Mouse (Mus musculus) kidney, postnatal 0 days (tissue): Measurements from ENCODE around the gene Smad9. TPM values are rescaled to one million over a fixed set of nuclear protein-coding genes. Genes with fewer than 3 reads are reported as not detected.

ENCODE experiments used
- ATAC-seq: fragments of 200-750 bp; cut with Nextera tagmentation; replicated peaks from 2 replicates; pipeline ENCODE4 v1.8.0; 2017; ENCODE audit warnings: low read depth, moderate number of reproducible peaks, moderate TSS enrichment, moderate library complexity; ENCODE audit not compliant: low FRiP score
- DNase-seq: peaks from one replicate; pipeline ENCODE4 v3.0.0-alpha.2; 2016; ENCODE audit warnings: low spot score
- H3K27ac ChIP-seq: fragments of 300-500 bp; sonication (generic); 2 replicates; pipeline ENCODE4 v1.5.1; 2014; ENCODE audit warnings: mild to moderate bottlenecking
- H3K27me3 ChIP-seq: fragments of 300-500 bp; sonication (generic); 2 replicates; pipeline ENCODE4 v1.6.1; 2014; ENCODE audit warnings: low read length, mixed read lengths; ENCODE audit not compliant: insufficient read depth
- H3K36me3 ChIP-seq: fragments of 300-500 bp; sonication (generic); 2 replicates; pipeline ENCODE4 v1.6.1; 2014; ENCODE audit warnings: low read length, mixed read lengths; ENCODE audit not compliant: insufficient read depth
- H3K4me1 ChIP-seq: fragments of 300-500 bp; sonication (generic); replicated peaks from 2 replicates; pipeline ENCODE4 v1.6.1; 2014; ENCODE audit warnings: antibody characterized with exemption, low read length, mixed read lengths; ENCODE audit not compliant: insufficient read depth
- H3K4me2 ChIP-seq: fragments of 300-500 bp; sonication (generic); 2 replicates; pipeline ENCODE4 v1.6.1; 2014; ENCODE audit warnings: mild to moderate bottlenecking, low read length, moderate library complexity, mixed read lengths
- H3K4me3 ChIP-seq: fragments of 300-500 bp; sonication (generic); replicated peaks from 2 replicates; pipeline ENCODE4 v1.5.1; 2014; ENCODE audit warnings: low read depth, low read length
- H3K9ac ChIP-seq: fragments of 300-500 bp; sonication (generic); 2 replicates; pipeline ENCODE4 v1.6.1; 2014; ENCODE audit warnings: low read depth, low read length
- H3K9me3 ChIP-seq: fragments of 300-500 bp; sonication (generic); replicated peaks from 2 replicates; pipeline ENCODE4 v1.6.1; 2016; ENCODE audit warnings: low read length, inconsistent platforms, mixed read lengths
- CTCF ChIP-seq: IDR thresholded peaks from 2 replicates; pipeline ENCODE4 v1.5.1; 2016; ENCODE audit warnings: antibody characterized with exemption, low read depth, mild to moderate bottlenecking, moderate library complexity
- WGBS: fragments of 180-500 bp; shearing (Covaris S2); extraction: QIAGEN DNeasy Blood & Tissue Kit; methylation state at CpG from one replicate; pipeline ENCODE4 v1.1.7; 2014; 5-methylcytosine and 5-hydroxymethylcytosine counted together
- polyA plus RNA-seq: library from polyadenylated mRNA; unstranded; fragments of >200 nt; fragmentation: Nextera tagmentation; extraction: Ambion mirVana; gene quantifications from 2 replicates; pipeline ENCODE4 v1.2.1, GENCODE M21; 2015

Gene Smad9
- polyA plus RNA-seq, 1 experiment from 2014 or later: 0.68 TPM

- no peak overlapping the region for H3K4me2 ChIP-seq
- 60% methylated on average over 5 of the region's 5 CpGs for WGBS
- peak; percentile 68; the same call in 1 of the 2 replicates for ATAC-seq
These were observed 9.6 kb upstream of the Smad9 start for GRCm38 (mm10) chr3:54745799-54746198.

GRCm38 (mm10) chr3:54753411-54753810 is 2.0 kb upstream of the Smad9 start:
- Histone ChIP-seq H3K4me1 (peaks cover 3% of the 10 kb centered on the region; the same call in 1 of the 2 replicates), H3K4me3 (no peak overlapping the region), H3K27me3 (no peaks in the 10 kb centered on the region), H3K36me3 (peaks cover 12% of the 10 kb centered on the region), H3K9me3 (no peaks in the 10 kb centered on the region), H3K9ac (no peak overlapping the region), H3K27ac (no peak overlapping the region), H3K4me2 (no peak overlapping the region)
- WGBS: 64% methylated on average over 4 of the region's 4 CpGs
- DNase-seq (no peak), ATAC-seq (no peak)
- TF ChIP-seq CTCF: no peak

More at GRCm38 (mm10) chr3:54745799-54746198, 9.6 kb upstream of the Smad9 start:
- Histone ChIP-seq H3K9me3 (no peaks in the 10 kb centered on the region), H3K27me3 (no peaks in the 10 kb centered on the region), H3K4me3 (no peak overlapping the region), H3K9ac (no peak overlapping the region), H3K36me3 (peaks cover 78% of the 10 kb centered on the region), H3K27ac (no peak overlapping the region), H3K4me1 (no peaks in the 10 kb centered on the region)
- DNase-seq: peak; percentile 50
- peak; percentile 66 for TF ChIP-seq CTCF

GRCm38 (mm10) chr3:54756058-54756457 is 676 bp downstream of the Smad9 start:
- Histone ChIP-seq H3K27ac (peak overlapping the region; percentile 63; the same call in 1 of the 2 replicates), H3K27me3 (no peaks in the 10 kb centered on the region), H3K4me2 (peak overlapping the region; percentile 87), H3K36me3 (no peaks in the 10 kb centered on the region), H3K9me3 (no peaks in the 10 kb centered on the region), H3K4me1 (peaks cover 3% of the 10 kb centered on the region; the same call in 1 of the 2 replicates), H3K9ac (peak overlapping the region; percentile 63), H3K4me3 (peak overlapping the region; percentile 52)
- no peak; the same call in 1 of the 2 replicates for ATAC-seq
- no peak for TF ChIP-seq CTCF
- DNase-seq: peak; percentile 58
- WGBS: under 1% methylated on average over 11 of the region's 11 CpGs

- H3K27me3 ChIP-seq: no peaks in the 10 kb centered on the region
- no peak for TF ChIP-seq CTCF
- peaks cover 3% of the 10 kb centered on the region; the same call in 1 of the 2 replicates for H3K4me1 ChIP-seq
- H3K36me3 ChIP-seq: no peaks in the 10 kb centered on the region
- H3K4me2 ChIP-seq: no peak overlapping the region
- H3K4me3 ChIP-seq: no peak overlapping the region
- H3K9me3 ChIP-seq: no peaks in the 10 kb centered on the region
- WGBS: 77% methylated on average over 8 of the region's 8 CpGs
- DNase-seq (no peak), ATAC-seq (no peak)
- no peak overlapping the region for H3K27ac ChIP-seq
- no peak overlapping the region for H3K9ac ChIP-seq
These were observed 2.1 kb downstream of the Smad9 start for GRCm38 (mm10) chr3:54757446-54757845.

GRCm38 (mm10) chr3:54759211-54759610 is 3.8 kb downstream of the Smad9 start:
- no peaks in the 10 kb centered on the region for H3K36me3 ChIP-seq
- no peak overlapping the region for H3K9ac ChIP-seq
- H3K27me3 ChIP-seq: no peaks in the 10 kb centered on the region
- TF ChIP-seq CTCF: no peak
- peaks cover 3% of the 10 kb centered on the region; the same call in 1 of the 2 replicates for H3K4me1 ChIP-seq
- no peak overlapping the region for H3K4me2 ChIP-seq
- H3K27ac ChIP-seq: no peak overlapping the region
- ATAC-seq (no peak), DNase-seq (no peak)
- WGBS: 71% methylated on average over 9 of the region's 9 CpGs
- H3K9me3 ChIP-seq: no peaks in the 10 kb centered on the region
- H3K4me3 ChIP-seq: no peak overlapping the region

DNA sequence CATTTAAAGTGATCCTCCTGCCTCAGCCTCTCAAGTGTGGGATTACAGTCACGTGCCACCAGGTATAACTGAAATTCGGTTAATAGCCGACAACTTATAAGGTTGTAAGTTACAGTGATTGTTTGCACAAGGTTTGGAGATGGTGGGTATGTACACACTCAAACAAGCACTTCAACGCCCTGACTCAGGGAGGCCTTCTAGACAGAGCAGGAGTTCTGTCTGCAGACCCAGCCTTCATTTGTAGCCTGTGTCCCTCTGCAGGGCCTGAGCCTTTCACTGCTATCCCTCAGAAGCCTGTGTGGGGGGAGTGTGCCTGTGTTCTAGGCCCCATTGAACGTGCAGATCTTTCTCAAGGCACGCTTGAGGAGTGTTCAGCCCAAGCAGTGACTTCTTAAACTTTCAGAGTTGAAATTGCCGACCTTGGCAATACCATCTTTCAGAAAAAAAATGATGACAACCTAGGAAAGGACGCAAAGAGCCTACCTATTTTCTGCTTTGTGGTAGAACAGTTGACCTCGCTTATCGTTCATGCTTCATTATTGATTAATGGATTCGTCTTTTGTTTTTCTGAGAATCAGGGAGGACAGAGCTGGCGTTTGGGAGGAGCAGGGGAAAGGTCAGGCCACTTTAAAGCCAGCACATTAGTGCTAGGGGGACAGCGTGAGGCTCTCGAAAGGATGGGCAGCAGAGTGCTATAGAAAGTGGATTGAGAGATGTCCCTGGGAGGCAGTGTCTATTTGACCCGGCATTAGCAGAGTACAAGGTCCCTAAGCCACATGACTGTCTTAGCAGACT is 5.1 kb downstream of the Smad9 start:
- Histone ChIP-seq H3K4me1 (peaks cover 3% of the 10 kb centered on the region; the same call in 1 of the 2 replicates), H3K27ac (no peak overlapping the region), H3K36me3 (no peaks in the 10 kb centered on the region), H3K27me3 (no peaks in the 10 kb centered on the region), H3K9ac (no peak overlapping the region), H3K9me3 (no peaks in the 10 kb centered on the region), H3K4me2 (no peak overlapping the region), H3K4me3 (no peak overlapping the region)
- no peak for DNase-seq
- no peak for ATAC-seq
- TF ChIP-seq CTCF: no peak
- WGBS: 57% methylated on average over 15 of the region's 15 CpGs
